In the genomic region with DNA sequence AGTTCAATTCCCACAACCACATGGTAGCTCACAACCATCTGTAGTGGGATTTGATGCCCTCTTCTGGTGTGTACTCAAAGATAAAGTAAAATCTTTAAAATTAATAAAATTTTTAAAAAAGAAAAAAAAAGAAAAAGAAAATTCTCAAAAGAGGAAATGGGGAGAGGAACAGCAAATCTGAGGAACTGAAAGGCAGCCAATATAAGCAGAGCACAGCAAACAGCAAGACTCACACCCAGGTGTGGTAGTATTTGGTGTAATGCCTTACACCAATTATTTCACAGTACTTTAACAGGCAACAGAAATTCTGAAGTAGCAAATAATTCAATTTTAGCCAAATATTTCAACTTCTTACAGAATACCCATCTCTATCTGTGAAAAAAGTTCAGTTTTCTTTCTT, we compare ENCODE assay signal across 24 mouse cellular contexts. TPM values are rescaled to one million over a fixed set of nuclear protein-coding genes. Genes with fewer than 3 reads are reported as not detected.
A peak's percentile ranks its signal among the peaks of the same experiment; 100 is the strongest.
DNase-seq lines count a peak whose midpoint lies in the region; ATAC-seq and TF ChIP-seq lines count a peak whose summit lies in the region.
"Had no signal": no experiment of that assay in that cellular context is flagged by ENCODE, and none has a peak within 500 bp of the region (broad histone marks: within the 10 kb centered on the region; RNA-seq: fewer than 3 reads in every experiment).

No protein-coding gene starts in this region.

- no peak for DNase-seq in layer of hippocampus, adult 2 months (ENCODE audit: low spot score in 2 of 2)
- DNase-seq in layer of hippocampus, postnatal 25 days (ENCODE audit: extremely low spot score in 1 of 2, low spot score in 1 of 2) = no peak
- DNase-seq in A20 (ENCODE audit: low read depth, low spot score) = peak; percentile 71
- DNase-seq in gastrocnemius, postnatal 25 days = no peak
- DNase-seq: adrenal gland, adult 8-10 months; adrenal gland, postnatal 36 days; cerebellum, adult 18-20 months; cerebellum, adult 9-10 months; cerebellum, postnatal 14 days; gastrocnemius, postnatal 10 days; heart, adult 2 months; heart, postnatal 14 days; heart, postnatal 4 days had no signal

- H3K4me1 ChIP-seq in kidney, embryonic 16.5 days (ENCODE audit: insufficient read depth, low read length) = peaks cover 9% of the 10 kb centered on the region

- H3K27me3 ChIP-seq in kidney, embryonic 16.5 days (ENCODE audit: insufficient read depth, low read length) = no peaks in the 10 kb centered on the region
- H3K27me3 ChIP-seq: forebrain, embryonic 13.5 days; heart, embryonic 13.5 days had no signal

- no peaks in the 10 kb centered on the region for H3K9me3 ChIP-seq in kidney, embryonic 16.5 days (ENCODE audit: low read length)
- H3K9me3 ChIP-seq: forebrain, embryonic 10.5 days; forebrain, embryonic 13.5 days; heart, embryonic 10.5 days; heart, embryonic 13.5 days had no signal

- H3K4me3 ChIP-seq in layer of hippocampus, adult 2 months = no peak overlapping the region
- H3K4me3 ChIP-seq in kidney, embryonic 16.5 days (ENCODE audit: low read length) = no peak overlapping the region
- H3K4me3 ChIP-seq: forebrain, embryonic 10.5 days; forebrain, embryonic 13.5 days; heart, adult 2 months; heart, embryonic 10.5 days; heart, embryonic 13.5 days had no signal

- peak; percentile 77 for ATAC-seq in granulocyte monocyte progenitor cell, adult 5-6 weeks (replicated peaks; ENCODE audit: poor library complexity, severe bottlenecking)
- no peak for ATAC-seq in kidney, embryonic 16.5 days (ENCODE audit: low FRiP score, low TSS enrichment)
- ATAC-seq: activated CD4-positive, CD25-positive, alpha-beta regulatory T cell, adult 4 months; forebrain, embryonic 13.5 days; forebrain, embryonic 16.5 days; hindbrain, postnatal 0 days; inflammation-experienced regulatory T-cells, adult 6 months had no signal

- peaks cover 33% of the 10 kb centered on the region for H3K36me3 ChIP-seq in kidney, embryonic 16.5 days (ENCODE audit: insufficient read depth, low read length)

- no peak overlapping the region for H3K4me2 ChIP-seq in kidney, embryonic 16.5 days (replicated peaks; ENCODE audit: low read depth, low read length)
- H3K4me2 ChIP-seq: forebrain, embryonic 13.5 days; heart, embryonic 13.5 days; hindbrain, embryonic 14.5 days had no signal

- no peak for TF ChIP-seq CTCF in layer of hippocampus, adult 2 months (conservative IDR thresholded peaks at IDR 0.05)

- H3K27ac ChIP-seq in layer of hippocampus, adult 2 months = peak overlapping the region; percentile 16; the same call in 1 of the 2 replicates
- H3K27ac ChIP-seq in kidney, embryonic 16.5 days (ENCODE audit: low read length) = no peak overlapping the region
- H3K27ac ChIP-seq: forebrain, embryonic 10.5 days; forebrain, embryonic 13.5 days; heart, embryonic 10.5 days; heart, embryonic 13.5 days; hindbrain, embryonic 14.5 days; hindbrain, postnatal 0 days had no signal

- no peak overlapping the region for H3K9ac ChIP-seq in kidney, embryonic 16.5 days (replicated peaks; ENCODE audit: low read length)
- H3K9ac ChIP-seq: forebrain, embryonic 13.5 days; heart, embryonic 13.5 days; hindbrain, embryonic 14.5 days had no signal

RNA-seq across cellular contexts. Expression of gene Gpcpd1, which starts 16.7 kb away (rescaled TPM):
- 10 to 100 TPM; 72.3 to 75.6 TPM for total RNA-seq in layer of hippocampus, adult 2 months (2021)
- 10 to 100 TPM; 69.6 to 87.4 TPM for total RNA-seq in layer of hippocampus, postnatal 25 days (2021)
- total RNA-seq in granulocyte monocyte progenitor cell, adult 5-6 weeks (2014; fragmentation: Nextera tagmentation) = 19.9 and 26.1 TPM in 2 replicates
- total RNA-seq in granulocyte monocyte progenitor cell, adult 5-6 weeks (2017) = 24.4 and 24.5 TPM in 2 replicates
- 100 to 1,000 TPM; 110 to 147 TPM for total RNA-seq in gastrocnemius, postnatal 25 days (2021)
- 25.6 and 30.8 TPM in 2 replicates for polyA plus RNA-seq in kidney, embryonic 16.5 days (2015; fragmentation: Nextera tagmentation; extraction: Ambion mirVana)
